Mouse (Mus musculus): ENCODE data around the gene Zfp385c. TPM values are rescaled to one million over a fixed set of nuclear protein-coding genes. Genes with fewer than 3 reads are reported as not detected.

The Zfp385c gene
- polyA plus RNA-seq (2012; rRNA removed): 0.26 and 2.1 TPM in 2 replicates

GRCm38 (mm10) chr11:100692164-100692616 lies at the start of gene Zfp385c:
Gene Zfp385c (minus strand): TSS chr11:100692455.

GRCm38 (mm10) chr11:100738066-100738604 lies 45.9 kb upstream of the Zfp385c start, which contains the start of gene Rab5c:
Gene Rab5c (minus strand): TSS chr11:100738215.

DNA sequence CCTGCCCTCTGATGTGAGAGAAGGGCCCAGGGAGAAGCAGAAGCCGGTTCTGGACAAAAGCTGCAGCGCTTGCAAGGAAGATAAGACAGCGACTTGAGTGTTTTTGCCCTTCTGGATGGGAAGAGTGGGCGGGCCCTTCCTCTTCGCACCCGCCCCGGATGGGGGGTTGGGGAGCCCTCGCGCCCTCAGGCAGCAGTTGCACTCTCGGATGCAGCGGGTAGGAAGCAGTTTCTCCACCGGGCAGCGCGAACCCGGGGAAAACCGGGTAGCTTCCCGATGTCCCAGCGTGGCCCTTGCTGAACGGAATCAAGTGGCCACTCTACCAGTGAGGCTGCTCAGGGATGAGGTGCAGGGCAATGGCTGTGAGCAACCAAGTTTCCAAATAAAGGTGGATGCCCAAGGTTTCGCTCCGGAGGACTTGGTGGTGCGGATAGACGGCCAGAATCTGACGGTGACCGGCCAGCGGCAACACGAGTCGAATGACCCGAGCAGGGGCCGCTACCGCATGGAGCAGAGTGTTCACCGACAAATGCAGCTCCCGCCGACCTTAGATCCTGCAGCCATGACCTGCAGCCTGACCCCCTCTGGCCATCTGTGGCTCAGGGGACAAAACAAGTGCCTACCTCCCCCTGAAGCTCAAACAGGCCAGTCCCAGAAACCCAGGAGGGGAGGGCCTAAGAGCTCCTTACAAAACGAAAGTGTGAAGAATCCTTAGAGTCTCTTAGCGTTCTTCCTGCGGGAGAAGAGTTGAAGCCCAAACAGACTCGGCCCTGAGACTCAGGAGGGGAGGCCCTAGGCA lies 21.7 kb upstream of the Zfp385c start, which contains the start of gene Hspb9:
TSS of gene Hspb9 (plus strand) at position 116 of the 799 bp plus-strand sequence.

GRCm38 (mm10) chr11:100711783-100712615 lies 19.7 kb upstream of the Zfp385c start, which contains the start of gene Kat2a:
Gene Kat2a (minus strand): TSS chr11:100712465.

GRCm38 (mm10) chr11:100703851-100704531 lies 11.7 kb upstream of the Zfp385c start, which contains the start of gene Dhx58:
Gene Dhx58 (minus strand): TSS chr11:100704271.

GRCm38 (mm10) chr11:100619982-100620381 lies 72.3 kb downstream of the Zfp385c start, which contains the start of gene Dnajc7:
Gene Dnajc7 (minus strand): TSS chr11:100620168.

GRCm38 (mm10) chr11:100618761-100619484 lies 73.3 kb downstream of the Zfp385c start, which contains the start of gene Nkiras2:
Gene Nkiras2 (plus strand): TSS chr11:100619244.

Other genes with a start within 250 kb of the Zfp385c start
- 7.5 and 8.1 TPM in 2 replicates for gene Klhl11, start 219.7 kb downstream of the Zfp385c start, polyA plus RNA-seq (2012; rRNA removed)
- 182 and 207 TPM in 2 replicates for gene Acly, start 164.5 kb downstream of the Zfp385c start, polyA plus RNA-seq (2012; rRNA removed)
- 1.6 and 1.7 TPM in 2 replicates for gene Ttc25, start 146.8 kb downstream of the Zfp385c start, polyA plus RNA-seq (2012; rRNA removed)
- gene Cnp, start 117.6 kb downstream of the Zfp385c start, polyA plus RNA-seq (2012; rRNA removed): 15.2 and 19.3 TPM in 2 replicates
- 93.5 and 98.6 TPM in 2 replicates for gene Nkiras2, start 73.2 kb downstream of the Zfp385c start, polyA plus RNA-seq (2012; rRNA removed)
- gene Dnajc7, start 72.3 kb downstream of the Zfp385c start, polyA plus RNA-seq (2012; rRNA removed): 241 and 259 TPM in 2 replicates
- gene Dhx58, start 11.8 kb upstream of the Zfp385c start, polyA plus RNA-seq (2012; rRNA removed): 3.3 and 3.5 TPM in 2 replicates
- gene Kat2a, start 20.0 kb upstream of the Zfp385c start, polyA plus RNA-seq (2012; rRNA removed): 62.1 and 66.2 TPM in 2 replicates
- not detected in 2 replicates for gene Hspb9, start 21.4 kb upstream of the Zfp385c start, polyA plus RNA-seq (2012; rRNA removed)
- gene Rab5c, start 45.8 kb upstream of the Zfp385c start, polyA plus RNA-seq (2012; rRNA removed): 202 and 208 TPM in 2 replicates
- 26.0 and 29.2 TPM in 2 replicates for gene Kcnh4, start 67.5 kb upstream of the Zfp385c start, polyA plus RNA-seq (2012; rRNA removed)
- gene Hcrt, start 70.5 kb upstream of the Zfp385c start, polyA plus RNA-seq (2012; rRNA removed): 0.15 and 0.38 TPM in 2 replicates
- 5.9 and 8.0 TPM in 2 replicates for gene Ghdc, start 78.5 kb upstream of the Zfp385c start, polyA plus RNA-seq (2012; rRNA removed)
- gene Stat5b, start 158.3 kb upstream of the Zfp385c start, polyA plus RNA-seq (2012; rRNA removed): 15.6 and 17.7 TPM in 2 replicates
- gene Stat5a, start 166.9 kb upstream of the Zfp385c start, polyA plus RNA-seq (2012; rRNA removed): 1.7 and 2.7 TPM in 2 replicates
- 35.0 and 48.7 TPM in 2 replicates for gene Stat3, start 247.1 kb upstream of the Zfp385c start, polyA plus RNA-seq (2012; rRNA removed)